ENCODE assay signal across 9 mouse cellular contexts in genomic region chr4:86189853-86190252, GRCm38 (mm10).
DNase-seq lines count a peak whose midpoint lies in the region; ATAC-seq lines count a peak whose summit lies in the region.
"Had no signal": no experiment of that assay in that cellular context is flagged by ENCODE, and none has a peak within 500 bp of the region (broad histone marks: within the 10 kb centered on the region; RNA-seq: fewer than 3 reads in every experiment).

No protein-coding gene starts in this region.

- no peak for ATAC-seq in heart, embryonic 13.5 days (ENCODE audit: extremely low read depth, insufficient number of reproducible peaks, low FRiP score, low TSS enrichment)
- ATAC-seq in heart, embryonic 11.5 days (replicated peaks; ENCODE audit: insufficient number of reproducible peaks, low FRiP score, low TSS enrichment), result no peak
- peak; percentile 72; the same call in 1 of the 2 replicates for ATAC-seq in midbrain, embryonic 12.5 days (ENCODE audit: low FRiP score, low read depth)
- ATAC-seq in midbrain, embryonic 15.5 days (replicated peaks), result no peak
- peak; percentile 86 for ATAC-seq in forebrain, embryonic 15.5 days (replicated peaks)
- peak; percentile 69; the same call in 1 of the 2 replicates for ATAC-seq in stomach, embryonic 16.5 days (ENCODE audit: insufficient read depth, low FRiP score)
- ATAC-seq: liver, embryonic 12.5 days had no signal

- H3K9me3 ChIP-seq in heart, embryonic 13.5 days, result no peaks in the 10 kb centered on the region
- H3K9me3 ChIP-seq in heart, embryonic 11.5 days (replicated peaks; ENCODE audit: control insufficient read depth, low read length), result no peaks in the 10 kb centered on the region
- H3K9me3 ChIP-seq in midbrain, embryonic 12.5 days, result no peaks in the 10 kb centered on the region
- no peaks in the 10 kb centered on the region for H3K9me3 ChIP-seq in midbrain, embryonic 15.5 days
- no peaks in the 10 kb centered on the region for H3K9me3 ChIP-seq in forebrain, embryonic 15.5 days
- H3K9me3 ChIP-seq in stomach, embryonic 16.5 days (replicated peaks; ENCODE audit: control insufficient read depth, low read length), result no peaks in the 10 kb centered on the region
- H3K9me3 ChIP-seq: liver, embryonic 12.5 days had no signal

- H3K36me3 ChIP-seq in heart, embryonic 13.5 days, result no peaks in the 10 kb centered on the region
- H3K36me3 ChIP-seq in heart, embryonic 11.5 days (ENCODE audit: control insufficient read depth, insufficient read depth, low read length), result no peaks in the 10 kb centered on the region
- no peaks in the 10 kb centered on the region for H3K36me3 ChIP-seq in midbrain, embryonic 12.5 days
- H3K36me3 ChIP-seq in midbrain, embryonic 15.5 days (replicated peaks), result no peaks in the 10 kb centered on the region
- no peaks in the 10 kb centered on the region for H3K36me3 ChIP-seq in forebrain, embryonic 15.5 days
- no peaks in the 10 kb centered on the region for H3K36me3 ChIP-seq in stomach, embryonic 16.5 days (ENCODE audit: control insufficient read depth, insufficient read depth, low read length)
- H3K36me3 ChIP-seq: liver, embryonic 12.5 days had no signal

- H3K4me3 ChIP-seq in heart, embryonic 13.5 days, result no peak overlapping the region
- H3K4me3 ChIP-seq in heart, embryonic 11.5 days (ENCODE audit: low read depth, low read length), result no peak overlapping the region
- H3K4me3 ChIP-seq in midbrain, embryonic 12.5 days, result no peak overlapping the region
- no peak overlapping the region for H3K4me3 ChIP-seq in midbrain, embryonic 15.5 days
- H3K4me3 ChIP-seq in forebrain, embryonic 15.5 days, result no peak overlapping the region
- no peak overlapping the region for H3K4me3 ChIP-seq in stomach, embryonic 16.5 days (replicated peaks; ENCODE audit: low read length)
- H3K4me3 ChIP-seq: liver, embryonic 12.5 days had no signal

- peaks cover 13% of the 10 kb centered on the region for H3K4me1 ChIP-seq in heart, embryonic 13.5 days
- no peaks in the 10 kb centered on the region for H3K4me1 ChIP-seq in heart, embryonic 11.5 days (ENCODE audit: control insufficient read depth, insufficient read depth, low read length)
- peaks cover 3% of the 10 kb centered on the region; the same call in 1 of the 2 replicates for H3K4me1 ChIP-seq in midbrain, embryonic 12.5 days
- no peaks in the 10 kb centered on the region for H3K4me1 ChIP-seq in midbrain, embryonic 15.5 days
- peaks cover 5% of the 10 kb centered on the region for H3K4me1 ChIP-seq in forebrain, embryonic 15.5 days
- 0 out of 2 replicates have a peak, but pooled peaks cover 6% of the 10 kb centered on the region for H3K4me1 ChIP-seq in stomach, embryonic 16.5 days (ENCODE audit: control insufficient read depth, insufficient read depth, low read length)
- H3K4me1 ChIP-seq: liver, embryonic 12.5 days had no signal

- no peak overlapping the region for H3K4me2 ChIP-seq in heart, embryonic 13.5 days
- H3K4me2 ChIP-seq in heart, embryonic 11.5 days, result no peak overlapping the region
- H3K4me2 ChIP-seq in midbrain, embryonic 12.5 days (replicated peaks), result no peak overlapping the region
- H3K4me2 ChIP-seq in midbrain, embryonic 15.5 days, result no peak overlapping the region
- H3K4me2 ChIP-seq in forebrain, embryonic 15.5 days (replicated peaks), result no peak overlapping the region
- no peak overlapping the region for H3K4me2 ChIP-seq in stomach, embryonic 16.5 days (ENCODE audit: low read depth, low read length)
- H3K4me2 ChIP-seq: liver, embryonic 12.5 days had no signal

- no peaks in the 10 kb centered on the region for H3K27me3 ChIP-seq in heart, embryonic 13.5 days (replicated peaks)
- H3K27me3 ChIP-seq in heart, embryonic 11.5 days (ENCODE audit: control insufficient read depth, insufficient read depth, low read length), result no peaks in the 10 kb centered on the region
- no peaks in the 10 kb centered on the region for H3K27me3 ChIP-seq in midbrain, embryonic 12.5 days
- H3K27me3 ChIP-seq in midbrain, embryonic 15.5 days (replicated peaks), result no peaks in the 10 kb centered on the region
- H3K27me3 ChIP-seq in forebrain, embryonic 15.5 days, result no peaks in the 10 kb centered on the region
- no peaks in the 10 kb centered on the region for H3K27me3 ChIP-seq in stomach, embryonic 16.5 days (ENCODE audit: control insufficient read depth, insufficient read depth, low read length)
- H3K27me3 ChIP-seq: liver, embryonic 12.5 days had no signal

- H3K27ac ChIP-seq in heart, embryonic 13.5 days (replicated peaks), result 0 out of 2 replicates have a peak overlapping the region, but pooled peaks have one; percentile 29
- no peak overlapping the region for H3K27ac ChIP-seq in heart, embryonic 11.5 days (ENCODE audit: low read depth, low read length)
- no peak overlapping the region for H3K27ac ChIP-seq in midbrain, embryonic 12.5 days (replicated peaks)
- H3K27ac ChIP-seq in midbrain, embryonic 15.5 days, result no peak overlapping the region
- no peak overlapping the region for H3K27ac ChIP-seq in forebrain, embryonic 15.5 days (replicated peaks)
- no peak overlapping the region; the same call in 1 of the 2 replicates for H3K27ac ChIP-seq in stomach, embryonic 16.5 days (ENCODE audit: low read length)
- H3K27ac ChIP-seq: liver, embryonic 12.5 days had no signal

- 67% methylated on average over 2 of the region's 2 CpGs for WGBS in heart, embryonic 13.5 days
- 70% methylated on average over 2 of the region's 2 CpGs for WGBS in heart, embryonic 11.5 days (ENCODE audit: insufficient replicate concordance)
- 61% methylated on average over 2 of the region's 2 CpGs for WGBS in midbrain, embryonic 12.5 days
- 47% methylated on average over 2 of the region's 2 CpGs for WGBS in midbrain, embryonic 15.5 days
- WGBS in forebrain, embryonic 15.5 days, result 42% methylated on average over 2 of the region's 2 CpGs
- 35% methylated on average over 2 of the region's 2 CpGs for WGBS in stomach, embryonic 16.5 days

- no peak for DNase-seq in liver
- DNase-seq in spleen, adult 18-20 months, result no peak

- H3K9ac ChIP-seq in heart, embryonic 13.5 days, result no peak overlapping the region
- H3K9ac ChIP-seq in heart, embryonic 11.5 days (ENCODE audit: low read depth, low read length), result no peak overlapping the region
- no peak overlapping the region for H3K9ac ChIP-seq in midbrain, embryonic 12.5 days (replicated peaks)
- H3K9ac ChIP-seq in midbrain, embryonic 15.5 days, result no peak overlapping the region
- no peak overlapping the region for H3K9ac ChIP-seq in forebrain, embryonic 15.5 days (replicated peaks)
- H3K9ac ChIP-seq in stomach, embryonic 16.5 days (ENCODE audit: low read length), result no peak overlapping the region
- H3K9ac ChIP-seq: liver, embryonic 12.5 days had no signal

Comparison
In these comparisons a context has a peak if more than half of its experiments do, and no peak if none do; other contexts are left out.
1. ATAC-seq: peak in midbrain, embryonic 12.5 days (single experiment), forebrain, embryonic 15.5 days (single experiment) and stomach, embryonic 16.5 days (single experiment); none in heart, embryonic 13.5 days (single experiment), heart, embryonic 11.5 days (single experiment) and midbrain, embryonic 15.5 days (single experiment).